Mouse (Mus musculus): ENCODE measurements around the gene Pkib. TPM values are rescaled to one million over a fixed set of nuclear protein-coding genes. Genes with fewer than 3 reads are reported as not detected.

The Pkib gene
- polyA plus RNA-seq (2016; fragmentation: Nextera tagmentation; extraction: Ambion mirVana): 1.9 and 4.8 TPM in 2 replicates

DNA sequence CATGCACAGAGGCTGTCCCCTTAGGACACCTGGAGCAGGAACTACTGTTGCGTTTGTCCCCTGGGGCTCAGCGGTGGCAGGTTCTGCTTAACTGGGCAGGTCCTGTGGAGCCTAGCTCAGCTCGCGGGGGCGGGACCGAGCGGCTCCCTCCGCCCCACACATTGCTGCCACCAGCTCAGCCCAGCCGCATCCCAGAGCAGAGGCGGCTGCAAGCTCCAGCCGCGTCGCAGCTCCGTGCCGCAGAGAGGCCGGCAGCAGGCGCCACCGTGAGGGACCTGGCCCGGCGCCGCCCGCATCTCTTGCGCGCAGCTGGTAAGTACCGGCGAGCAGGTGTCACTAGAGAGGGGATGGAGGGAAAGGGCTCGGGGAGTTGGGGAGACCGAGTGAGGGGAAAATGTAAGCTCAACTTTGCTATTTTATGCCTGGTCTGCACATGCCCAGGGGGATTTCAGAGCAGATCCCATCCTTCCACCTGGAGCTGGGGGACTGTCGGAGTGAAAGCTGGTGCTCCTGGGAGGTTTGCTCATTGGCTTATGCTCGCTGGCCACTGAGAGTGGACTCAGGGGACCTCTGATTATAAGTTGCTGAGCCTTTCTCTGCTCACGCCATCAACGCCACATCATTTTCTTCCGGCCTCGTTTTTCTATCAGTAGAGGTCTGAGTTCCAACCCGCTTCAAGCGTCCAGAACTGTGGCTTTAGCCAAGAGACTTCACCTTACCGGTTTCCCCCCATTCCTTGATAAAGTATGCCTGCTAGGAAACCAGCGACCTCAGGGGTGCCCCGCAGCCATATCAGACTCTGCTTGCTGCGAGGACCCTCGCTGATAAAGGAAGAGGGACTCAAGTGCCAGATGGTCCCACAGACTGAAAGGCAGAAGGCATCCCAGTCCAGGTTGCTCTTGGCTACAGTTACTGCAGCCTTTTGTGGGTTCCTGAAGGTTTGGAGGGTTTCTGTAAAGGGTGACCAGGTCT, at the start of gene Pkib:
Gene Pkib (plus strand): TSS at position 86 of the 972 bp plus-strand sequence.
- peak; percentile 62 for DNase-seq (ENCODE audit: low spot score)
- Histone ChIP-seq H3K4me3 (peak within 1 kb of the TSS; percentile 60), H3K27me3 (ENCODE audit: low read depth, poor library complexity, severe bottlenecking) (peaks cover 22% of the 10 kb centered on the region), H3K9me3 (replicated peaks) (0 out of 2 replicates have a peak, but pooled peaks cover 5% of the 10 kb centered on the region), H3K4me1 (peaks cover 14% of the 10 kb centered on the region), H3K36me3 (no peaks in the 10 kb centered on the region), H3K27ac (replicated peaks) (peak within 1 kb of the TSS; percentile 63)
- 2% methylated on average over 41 of the region's 41 CpGs for whole genome bisulfite sequencing

DNA sequence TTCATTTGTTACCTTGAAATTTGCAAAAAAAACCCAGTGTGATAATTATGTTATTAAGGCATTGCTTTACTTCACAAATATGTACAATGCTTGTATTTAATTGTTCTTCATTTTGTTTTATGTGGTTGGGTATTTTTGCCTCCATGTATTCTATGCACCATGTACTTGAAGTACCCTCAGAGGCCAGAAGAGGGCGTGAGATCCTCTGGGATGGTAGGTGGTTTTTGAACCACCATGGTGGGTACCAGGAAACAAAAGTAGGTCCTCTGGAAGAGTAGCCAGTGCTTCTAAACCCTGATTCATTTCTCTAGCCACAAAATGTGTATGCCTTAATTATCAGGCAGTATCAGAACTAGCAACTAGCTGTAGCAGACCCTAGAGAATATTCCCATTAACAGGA, 47.9 kb upstream of the Pkib start:
- no peak for DNase-seq (ENCODE audit: low spot score)
- H3K36me3 ChIP-seq: no peaks in the 10 kb centered on the region
- no peak overlapping the region for H3K27ac ChIP-seq (replicated peaks)
- H3K27me3 ChIP-seq (ENCODE audit: low read depth, poor library complexity, severe bottlenecking): no peaks in the 10 kb centered on the region
- H3K4me1 ChIP-seq: no peaks in the 10 kb centered on the region
- no peak overlapping the region for H3K4me3 ChIP-seq
- H3K9me3 ChIP-seq (replicated peaks): no peaks in the 10 kb centered on the region
- 43% methylated on average over 1 of the region's 1 CpGs for WGBS

DNA sequence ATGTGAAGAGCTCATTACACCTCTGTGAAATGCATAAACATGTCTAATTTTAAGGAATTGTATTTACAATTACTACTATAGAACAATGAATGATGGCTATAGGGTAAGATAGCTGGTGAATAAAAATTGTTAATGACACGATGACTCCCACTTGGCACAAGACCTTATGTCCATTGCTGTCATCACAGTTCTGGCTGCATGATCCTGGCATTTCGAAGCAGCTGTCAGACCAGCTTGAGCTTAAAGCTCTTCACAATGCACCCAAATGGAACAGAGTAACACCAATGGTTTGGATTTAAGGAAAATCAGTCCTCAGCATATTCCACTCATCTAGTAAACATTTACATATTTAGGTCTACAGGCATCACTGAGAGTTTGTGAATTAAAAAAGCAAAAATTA, 37.5 kb upstream of the Pkib start:
- Histone ChIP-seq H3K4me3 (no peak overlapping the region), H3K4me1 (peaks cover 5% of the 10 kb centered on the region; the same call in 1 of the 2 replicates), H3K27ac (replicated peaks) (no peak overlapping the region), H3K36me3 (no peaks in the 10 kb centered on the region), H3K27me3 (ENCODE audit: low read depth, poor library complexity, severe bottlenecking) (no peaks in the 10 kb centered on the region), H3K9me3 (replicated peaks) (no peaks in the 10 kb centered on the region)
- WGBS: 86% methylated on average over 2 of the region's 2 CpGs
- no peak for DNase-seq (ENCODE audit: low spot score)

GRCm38 (mm10) chr10:57597172-57597571, 34.6 kb upstream of the Pkib start:
- no peak overlapping the region for H3K27ac ChIP-seq (replicated peaks)
- H3K27me3 ChIP-seq (ENCODE audit: low read depth, poor library complexity, severe bottlenecking): no peaks in the 10 kb centered on the region
- WGBS: 71% methylated on average over 2 of the region's 2 CpGs
- H3K9me3 ChIP-seq (replicated peaks): no peaks in the 10 kb centered on the region
- no peak overlapping the region for H3K4me3 ChIP-seq
- peaks cover 5% of the 10 kb centered on the region; the same call in 1 of the 2 replicates for H3K4me1 ChIP-seq
- DNase-seq (ENCODE audit: low spot score): no peak
- H3K36me3 ChIP-seq: no peaks in the 10 kb centered on the region

DNA sequence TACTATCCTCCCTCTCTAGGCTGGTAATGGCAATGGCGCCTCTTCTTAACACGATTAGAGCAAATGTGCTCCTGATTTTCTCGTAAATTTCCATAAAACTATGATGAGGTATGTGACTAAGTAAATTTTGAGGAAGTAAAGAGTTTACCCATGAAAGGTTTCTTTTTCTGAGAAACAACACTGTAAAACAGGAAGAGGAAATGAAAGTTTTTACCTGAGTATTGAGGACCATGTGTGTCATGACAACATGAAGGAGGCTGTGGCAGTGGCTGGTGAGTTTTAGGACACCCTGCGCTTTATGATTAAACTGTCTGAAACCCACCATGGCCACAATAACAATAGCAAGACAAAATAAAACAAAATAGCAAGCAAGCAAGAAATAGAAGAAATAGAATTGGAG, 28.8 kb upstream of the Pkib start:
- Histone ChIP-seq H3K27ac (replicated peaks) (no peak overlapping the region), H3K9me3 (replicated peaks) (no peaks in the 10 kb centered on the region), H3K4me3 (no peak overlapping the region), H3K4me1 (no peaks in the 10 kb centered on the region), H3K36me3 (no peaks in the 10 kb centered on the region), H3K27me3 (ENCODE audit: low read depth, poor library complexity, severe bottlenecking) (no peaks in the 10 kb centered on the region)
- WGBS: 89% methylated on average over 4 of the region's 4 CpGs
- DNase-seq (ENCODE audit: low spot score): no peak

DNA sequence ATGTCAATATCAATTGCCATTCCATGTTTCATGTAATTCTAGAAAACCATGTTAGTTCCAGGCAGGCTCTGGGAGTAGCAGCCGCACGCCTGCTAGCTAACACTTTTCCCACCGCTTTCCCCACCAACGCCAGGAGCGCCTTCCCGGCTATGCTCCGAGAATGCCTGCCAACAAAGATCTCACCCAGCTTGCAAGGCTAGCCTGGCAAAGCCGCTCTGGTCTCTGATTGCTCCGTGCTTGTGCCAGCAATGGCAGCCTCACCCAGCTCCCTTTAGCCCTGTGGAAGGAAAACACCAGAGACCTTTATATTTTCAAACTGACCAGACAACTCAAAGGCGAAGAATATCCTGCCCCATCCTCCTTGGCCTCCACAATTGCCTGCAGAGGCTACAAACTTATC, 8.5 kb upstream of the Pkib start:
- Histone ChIP-seq H3K27ac (replicated peaks) (no peak overlapping the region), H3K4me1 (no peaks in the 10 kb centered on the region), H3K36me3 (no peaks in the 10 kb centered on the region), H3K27me3 (ENCODE audit: low read depth, poor library complexity, severe bottlenecking) (no peaks in the 10 kb centered on the region), H3K9me3 (replicated peaks) (no peaks in the 10 kb centered on the region), H3K4me3 (no peak overlapping the region)
- no peak for DNase-seq (ENCODE audit: low spot score)
- WGBS: 91% methylated on average over 10 of the region's 10 CpGs

DNA sequence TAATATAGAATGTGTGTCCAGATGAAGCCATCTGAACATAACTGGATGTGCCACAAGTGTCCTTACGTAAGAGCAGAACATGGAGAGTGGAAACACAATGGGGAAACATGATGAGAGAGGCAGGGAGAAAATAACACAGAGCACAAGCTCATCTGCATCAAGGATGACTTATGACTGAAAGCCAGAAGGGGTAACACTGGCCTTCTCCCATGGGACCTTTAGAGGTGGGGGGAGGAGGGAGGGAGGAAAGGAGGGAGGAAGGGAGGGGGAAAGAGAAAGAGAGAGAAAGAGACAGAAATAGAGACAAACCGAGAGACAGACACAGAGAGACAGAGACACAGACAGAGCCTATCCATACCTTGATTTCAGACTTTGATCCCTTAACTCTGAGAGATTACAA, 4.0 kb upstream of the Pkib start:
- H3K4me3 ChIP-seq: no peak overlapping the region
- H3K4me1 ChIP-seq: peaks cover 12% of the 10 kb centered on the region
- no peak for DNase-seq (ENCODE audit: low spot score)
- no peaks in the 10 kb centered on the region for H3K36me3 ChIP-seq
- H3K27me3 ChIP-seq (ENCODE audit: low read depth, poor library complexity, severe bottlenecking): peaks cover 16% of the 10 kb centered on the region
- no peak overlapping the region for H3K27ac ChIP-seq (replicated peaks)
- 91% methylated on average over 2 of the region's 2 CpGs for WGBS
- H3K9me3 ChIP-seq (replicated peaks): 0 out of 2 replicates have a peak, but pooled peaks cover 5% of the 10 kb centered on the region

DNA sequence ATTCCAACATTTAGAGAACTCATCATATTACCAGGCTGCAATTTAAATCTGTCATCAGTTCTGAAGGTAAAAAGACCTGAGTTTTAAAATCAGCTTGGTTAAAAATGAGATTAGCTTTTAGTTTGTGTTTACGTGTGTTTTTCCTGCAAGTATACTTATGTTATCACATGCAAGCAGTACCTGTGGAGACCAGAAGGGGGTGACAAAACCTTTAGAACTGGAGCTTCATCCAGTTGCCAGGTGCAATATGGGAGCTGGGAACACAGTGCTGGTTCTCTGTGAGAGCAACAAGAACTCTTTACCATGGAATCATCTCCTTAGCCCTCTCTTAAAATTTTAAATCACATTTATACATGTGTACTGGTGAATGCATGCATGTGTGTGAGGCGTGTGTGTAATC, 1.2 kb upstream of the Pkib start:
- peaks cover 22% of the 10 kb centered on the region for H3K27me3 ChIP-seq (ENCODE audit: low read depth, poor library complexity, severe bottlenecking)
- 93% methylated on average over 2 of the region's 2 CpGs for WGBS

DNA sequence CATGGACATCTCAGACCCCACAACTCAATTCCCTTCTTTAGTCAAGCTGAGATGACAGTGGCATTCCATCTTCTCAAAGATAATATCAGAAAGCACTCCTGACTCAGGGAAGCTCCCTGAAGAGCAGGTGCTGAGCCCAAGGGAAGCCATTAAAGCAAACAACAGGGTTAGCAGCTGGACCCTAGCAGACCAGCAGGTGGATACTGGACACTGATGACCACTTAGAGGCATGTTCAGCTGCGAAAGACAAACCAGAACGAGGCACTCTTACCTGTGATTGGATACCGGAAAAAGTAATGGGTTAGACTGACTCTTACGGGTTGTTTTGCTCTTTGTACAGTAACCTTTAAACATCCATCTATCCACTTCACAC, 1.1 kb downstream of the Pkib start:
- 0 out of 2 replicates have a peak, but pooled peaks cover 5% of the 10 kb centered on the region for H3K9me3 ChIP-seq (replicated peaks)
- H3K36me3 ChIP-seq: no peaks in the 10 kb centered on the region
- 78% methylated on average over 4 of the region's 4 CpGs for WGBS
- H3K4me3 ChIP-seq: peak overlapping the region; percentile 60
- H3K27me3 ChIP-seq (ENCODE audit: low read depth, poor library complexity, severe bottlenecking): peaks cover 22% of the 10 kb centered on the region
- no peak for DNase-seq (ENCODE audit: low spot score)
- no peak overlapping the region for H3K27ac ChIP-seq (replicated peaks)
- peaks cover 14% of the 10 kb centered on the region for H3K4me1 ChIP-seq

More for the DNA sequence above, 1.2 kb upstream of the Pkib start:
- no peak for DNase-seq (ENCODE audit: low spot score)
- no peak overlapping the region for H3K27ac ChIP-seq (replicated peaks)
- H3K9me3 ChIP-seq (replicated peaks): 0 out of 2 replicates have a peak, but pooled peaks cover 5% of the 10 kb centered on the region
- H3K4me1 ChIP-seq: peaks cover 14% of the 10 kb centered on the region
- H3K4me3 ChIP-seq: no peak overlapping the region
- no peaks in the 10 kb centered on the region for H3K36me3 ChIP-seq

GRCm38 (mm10) chr10:57636970-57637369, 5.2 kb downstream of the Pkib start:
- H3K4me1 ChIP-seq: peaks cover 10% of the 10 kb centered on the region
- no peaks in the 10 kb centered on the region for H3K36me3 ChIP-seq
- H3K9me3 ChIP-seq (replicated peaks): no peaks in the 10 kb centered on the region
- no peak overlapping the region for H3K27ac ChIP-seq (replicated peaks)
- WGBS: 73% methylated on average over 4 of the region's 4 CpGs
- peaks cover 14% of the 10 kb centered on the region for H3K27me3 ChIP-seq (ENCODE audit: low read depth, poor library complexity, severe bottlenecking)
- no peak for DNase-seq (ENCODE audit: low spot score)
- no peak overlapping the region for H3K4me3 ChIP-seq

- Histone ChIP-seq H3K36me3 (no peaks in the 10 kb centered on the region), H3K27me3 (ENCODE audit: low read depth, poor library complexity, severe bottlenecking) (peaks cover under 1% of the 10 kb centered on the region; the same call in 1 of the 2 replicates), H3K4me3 (no peak overlapping the region), H3K9me3 (replicated peaks) (no peaks in the 10 kb centered on the region), H3K27ac (replicated peaks) (no peak overlapping the region), H3K4me1 (no peaks in the 10 kb centered on the region)
- DNase-seq (ENCODE audit: low spot score): no peak
- 89% methylated on average over 4 of the region's 4 CpGs for WGBS
Measured at GRCm38 (mm10) chr10:57638250-57638649, 6.5 kb downstream of the Pkib start.

GRCm38 (mm10) chr10:57639540-57639939, 7.8 kb downstream of the Pkib start:
- Histone ChIP-seq H3K4me3 (no peak overlapping the region), H3K9me3 (replicated peaks) (no peaks in the 10 kb centered on the region), H3K27ac (replicated peaks) (no peak overlapping the region), H3K4me1 (no peaks in the 10 kb centered on the region), H3K27me3 (ENCODE audit: low read depth, poor library complexity, severe bottlenecking) (no peaks in the 10 kb centered on the region), H3K36me3 (no peaks in the 10 kb centered on the region)
- whole genome bisulfite sequencing: 69% methylated on average over 3 of the region's 3 CpGs
- DNase-seq (ENCODE audit: low spot score): no peak

DNA sequence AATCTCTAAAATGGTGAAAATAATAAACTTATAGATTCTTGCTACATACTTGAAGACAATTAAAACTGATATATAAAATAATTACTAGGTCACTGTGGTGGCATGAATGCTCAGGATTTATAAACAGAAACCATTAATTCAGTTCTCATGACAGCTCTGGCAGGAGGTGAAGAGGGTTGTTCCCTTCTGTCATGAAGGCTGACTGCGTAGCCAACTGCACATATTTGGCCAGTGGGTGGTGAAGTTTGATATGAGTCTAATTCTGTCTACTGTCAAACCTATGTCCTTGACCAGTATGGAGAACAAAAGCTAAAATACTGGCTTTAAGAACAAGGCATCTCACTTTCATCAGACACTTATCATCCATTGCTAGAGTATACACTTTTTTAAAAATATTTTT, 21.5 kb downstream of the Pkib start:
- 89% methylated on average over 1 of the region's 1 CpGs for WGBS
- H3K27ac ChIP-seq (replicated peaks): no peak overlapping the region
- no peaks in the 10 kb centered on the region for H3K27me3 ChIP-seq (ENCODE audit: low read depth, poor library complexity, severe bottlenecking)

More for the DNA sequence above, 21.5 kb downstream of the Pkib start:
- Histone ChIP-seq H3K4me3 (no peak overlapping the region), H3K4me1 (no peaks in the 10 kb centered on the region), H3K36me3 (no peaks in the 10 kb centered on the region), H3K9me3 (replicated peaks) (no peaks in the 10 kb centered on the region)
- no peak for DNase-seq (ENCODE audit: low spot score)
